Mouse (Mus musculus): ENCODE results near the gene Dmwd.
A peak's percentile ranks its signal among the peaks of the same experiment; 100 is the strongest.
"Not testable (repeated sequence)": the region's sequence is repeated elsewhere in the genome, so short reads cannot be mapped to it uniquely, and the experiment has no call there.

The Dmwd gene

GRCm38 (mm10) chr7:19075723-19076585 lies at the start of gene Dmwd:
Dmwd (plus strand) TSS chr7:19076227.
- DNase-seq: peak; percentile 93

- DNase-seq: no peak
Measured at GRCm38 (mm10) chr7:19028067-19028466, 48.0 kb upstream of the Dmwd start.

- no peak for DNase-seq
Measured at GRCm38 (mm10) chr7:19029084-19029653, 46.9 kb upstream of the Dmwd start.

DNA sequence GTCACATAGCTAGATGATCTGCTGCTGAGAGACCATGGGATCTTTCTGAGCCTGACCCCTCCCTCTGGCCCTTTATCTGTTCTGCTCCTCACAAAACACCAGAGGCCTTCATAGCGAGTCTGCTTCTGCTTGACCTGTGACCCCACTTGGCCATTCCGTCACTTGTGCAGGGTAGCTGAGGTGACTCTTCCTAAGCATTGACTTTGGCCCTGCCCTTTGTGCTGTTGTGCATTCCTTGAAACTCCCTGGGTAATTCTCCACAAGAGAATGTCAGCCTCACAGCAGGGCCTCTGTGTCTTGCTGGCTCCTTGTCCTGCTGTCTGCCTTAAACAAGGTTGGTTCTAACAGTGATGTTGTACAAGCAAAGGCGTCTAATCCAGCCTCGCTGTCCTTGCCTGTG lies 44.4 kb upstream of the Dmwd start:
- DNase-seq: no peak

DNA sequence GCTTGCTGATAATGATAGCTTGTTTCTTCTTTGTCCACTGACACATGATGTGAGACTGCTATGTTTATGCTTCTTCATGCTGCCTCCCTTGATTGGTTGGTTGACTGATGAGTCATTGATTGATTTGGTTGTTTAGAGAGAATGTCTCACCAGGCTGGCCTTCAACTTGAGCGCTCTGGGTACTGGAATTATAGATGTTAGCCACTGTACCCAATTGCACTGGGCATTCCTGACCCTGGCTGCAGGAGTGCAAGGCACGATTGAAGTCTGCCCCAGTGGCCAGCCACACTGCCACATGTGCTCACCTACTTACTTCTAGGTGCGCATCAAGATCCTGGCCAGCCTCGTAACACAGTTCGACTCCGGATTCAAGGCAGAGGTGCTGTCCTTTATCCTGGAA lies 31.4 kb upstream of the Dmwd start:
- no peak for DNase-seq

DNA sequence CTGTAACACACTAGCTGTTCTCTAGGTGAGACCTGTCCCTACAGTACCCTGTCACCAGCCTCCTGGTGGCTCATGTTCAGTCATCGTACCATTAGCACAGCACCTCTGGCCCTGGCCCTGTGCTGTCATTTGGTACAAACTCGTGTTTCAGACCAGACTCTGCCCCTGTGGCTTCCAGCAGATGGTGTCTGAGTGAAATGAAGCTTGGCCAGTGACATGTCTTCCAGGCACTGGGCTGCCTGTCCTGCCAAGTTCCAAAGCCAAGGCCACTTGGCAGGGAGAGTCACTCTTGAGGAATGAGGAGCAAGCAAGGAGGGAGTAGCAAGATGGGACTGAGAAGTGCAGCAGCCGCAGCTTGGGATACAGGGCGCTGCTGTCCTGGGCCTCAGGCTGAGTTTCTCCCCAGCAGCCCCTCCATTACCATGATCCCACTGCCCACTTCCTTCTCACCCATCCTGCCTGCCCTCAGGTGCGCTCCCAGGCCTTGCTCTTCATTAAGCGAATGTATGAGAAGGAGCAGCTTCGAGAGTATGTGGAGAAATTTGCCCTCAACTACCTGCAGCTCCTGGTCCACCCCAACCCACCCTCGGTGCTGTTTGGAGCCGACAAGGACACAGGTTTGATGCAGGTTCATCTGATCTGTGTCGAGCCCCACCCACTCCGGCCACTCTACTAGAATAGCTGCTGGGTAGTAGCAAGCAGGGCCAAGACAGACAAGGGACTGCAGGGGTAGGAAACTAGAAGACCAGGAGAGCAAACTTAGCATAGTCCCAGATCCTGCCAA lies 29.5 kb upstream of the Dmwd start:
- peak; percentile 84 for DNase-seq

DNA sequence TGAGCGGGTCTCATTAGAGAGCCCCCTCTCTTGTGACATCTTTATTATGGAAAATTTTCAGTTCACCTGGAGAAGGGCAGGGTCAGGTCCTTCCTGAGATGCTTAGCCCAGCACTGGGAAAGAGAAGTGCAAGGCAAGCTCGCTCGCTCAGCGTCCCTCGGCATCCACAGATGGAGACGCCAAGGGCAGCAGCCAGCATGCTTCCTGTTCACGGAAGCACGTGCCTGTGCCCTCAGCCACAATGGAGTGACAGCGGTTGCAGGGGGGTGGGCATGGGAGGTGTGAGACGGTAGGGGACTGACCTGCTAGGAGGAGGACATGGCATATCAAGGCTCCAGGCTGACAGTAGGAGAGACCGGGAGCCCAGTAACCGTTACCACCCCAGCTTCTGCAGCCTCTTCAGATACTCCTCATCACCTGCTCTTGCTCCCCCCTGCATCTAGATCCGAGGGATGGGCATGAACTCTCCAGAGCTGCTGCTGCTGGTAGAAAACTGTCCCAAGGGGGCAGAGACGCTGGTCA lies 28.0 kb upstream of the Dmwd start:
- DNase-seq: no peak

DNA sequence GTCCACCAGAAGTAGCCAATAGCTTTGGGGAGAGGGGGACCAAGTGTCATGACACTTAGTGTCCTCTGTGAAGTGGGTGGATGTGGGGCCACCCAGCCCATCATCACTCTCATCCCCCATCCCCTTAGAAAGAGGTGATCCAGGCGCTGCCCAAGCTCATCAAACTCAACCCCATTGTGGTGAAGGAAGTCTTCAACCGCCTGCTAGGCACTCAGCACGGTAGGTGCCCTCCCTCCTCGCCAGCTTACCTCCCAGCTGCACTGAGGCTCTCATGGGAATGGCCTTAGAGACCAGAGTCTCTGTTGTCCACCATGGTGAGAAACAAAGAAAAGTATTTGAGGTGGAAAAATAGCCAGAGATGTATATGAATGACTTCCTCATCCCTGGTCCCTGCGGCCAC lies 26.8 kb upstream of the Dmwd start:
- DNase-seq: no peak

GRCm38 (mm10) chr7:19050172-19050571 lies 25.9 kb upstream of the Dmwd start:
- no peak for DNase-seq

GRCm38 (mm10) chr7:19051161-19051560 lies 24.9 kb upstream of the Dmwd start:
- no peak for DNase-seq

DNA sequence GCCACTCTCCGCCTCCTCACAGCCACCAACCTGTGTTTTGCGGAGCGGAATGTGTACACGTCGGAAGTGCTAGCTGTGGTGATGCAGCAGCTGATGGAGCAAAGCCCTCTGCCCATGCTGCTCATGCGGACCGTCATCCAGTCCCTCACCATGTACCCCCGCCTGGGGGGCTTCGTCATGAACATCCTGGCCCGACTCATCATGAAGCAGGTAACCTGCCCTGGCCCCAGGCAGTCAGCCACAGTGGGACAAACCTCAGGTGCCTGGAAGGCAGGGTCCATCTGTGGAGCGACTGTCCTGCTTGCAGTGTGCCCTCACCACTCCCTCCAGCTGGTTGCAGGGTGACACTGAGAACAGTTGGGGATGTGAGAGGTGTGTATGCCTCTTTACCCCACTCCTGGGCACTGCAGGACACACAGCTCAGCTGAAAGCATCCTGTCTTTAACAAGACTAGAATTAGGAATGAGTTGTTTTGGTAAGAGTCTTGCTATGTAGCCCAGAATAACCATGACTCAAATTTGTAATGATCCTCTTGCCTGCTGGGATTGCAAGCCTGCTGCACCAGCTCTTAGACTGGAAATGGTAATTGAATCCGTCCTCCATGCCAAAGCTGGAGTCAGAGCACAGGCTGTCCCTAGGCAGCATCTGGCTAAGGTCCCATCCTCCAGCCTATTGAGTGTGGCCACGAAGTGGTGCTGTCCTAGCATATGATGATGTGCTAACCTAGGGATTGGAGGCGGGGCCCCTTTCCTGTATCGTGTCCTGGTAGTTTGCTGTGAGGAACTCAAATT lies 23.5 kb upstream of the Dmwd start:
- DNase-seq: no peak

GRCm38 (mm10) chr7:19053136-19053532 lies 22.9 kb upstream of the Dmwd start:
- no peak for DNase-seq

GRCm38 (mm10) chr7:19054047-19054776 lies 21.8 kb upstream of the Dmwd start, which contains the start of gene Rsph6a:
Rsph6a (plus strand) TSS chr7:19054690.
- peak; percentile 46 for DNase-seq

DNA sequence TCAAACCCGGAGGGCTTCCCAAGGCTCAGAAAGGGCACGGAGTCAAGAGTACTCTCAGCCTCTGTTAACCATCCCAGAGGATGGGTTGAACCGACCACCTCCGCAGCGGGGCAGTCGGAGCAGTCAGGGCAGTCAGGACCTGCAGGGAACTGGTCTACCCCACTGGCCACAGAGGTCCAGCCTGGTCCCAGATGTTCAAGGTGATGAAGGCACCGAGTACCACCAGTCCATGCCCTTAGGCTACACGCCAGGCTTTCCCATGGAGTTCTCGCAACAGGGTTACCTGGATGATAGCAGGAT lies 21.3 kb upstream of the Dmwd start:
- DNase-seq: no peak

GRCm38 (mm10) chr7:19055108-19055507 lies 20.9 kb upstream of the Dmwd start:
- DNase-seq: no peak

GRCm38 (mm10) chr7:19057405-19057804 lies 18.6 kb upstream of the Dmwd start:
- DNase-seq: no peak

GRCm38 (mm10) chr7:19065896-19066295 lies 10.1 kb upstream of the Dmwd start:
- no peak for DNase-seq

DNA sequence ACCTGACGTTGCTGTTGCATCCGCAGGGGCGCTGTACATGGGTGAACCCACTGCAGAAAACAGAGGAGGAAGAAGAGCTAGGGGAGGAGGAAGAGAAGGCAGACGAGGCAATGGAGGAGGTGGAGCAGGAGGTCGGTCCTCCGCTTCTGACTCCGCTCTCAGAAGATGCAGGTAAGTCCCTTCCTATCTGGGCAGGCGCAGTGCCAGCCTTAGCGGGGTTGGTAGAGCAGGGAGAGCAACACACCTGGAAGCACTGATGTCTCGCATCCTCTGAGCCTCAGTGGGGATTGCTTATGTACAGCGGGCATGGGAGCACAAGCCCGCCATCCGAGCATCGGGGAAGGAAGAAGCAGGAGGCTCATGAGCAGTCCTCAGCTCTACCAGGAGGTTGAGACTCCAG lies 9.0 kb upstream of the Dmwd start:
- DNase-seq: no peak

- DNase-seq: no peak
Measured at GRCm38 (mm10) chr7:19067935-19068334, 8.1 kb upstream of the Dmwd start.

DNA sequence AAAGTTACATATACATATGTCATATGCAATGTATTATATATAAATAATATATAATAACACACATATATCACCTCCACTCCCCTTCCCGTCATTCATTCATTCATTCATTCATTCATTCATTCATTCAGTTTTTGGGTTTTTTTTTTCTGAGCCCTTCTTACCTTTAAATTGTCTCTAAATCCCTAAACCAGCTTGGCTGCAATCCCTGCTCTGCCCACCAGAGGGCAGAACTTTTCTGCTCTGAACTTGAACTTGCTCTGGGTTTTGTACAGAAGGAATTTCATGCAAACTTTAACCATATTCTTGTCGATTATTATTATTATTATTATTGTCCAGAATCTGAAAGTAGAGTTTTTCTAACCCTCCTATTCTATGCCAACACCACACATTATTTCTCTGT lies 7.3 kb upstream of the Dmwd start:
- no peak for DNase-seq

DNA sequence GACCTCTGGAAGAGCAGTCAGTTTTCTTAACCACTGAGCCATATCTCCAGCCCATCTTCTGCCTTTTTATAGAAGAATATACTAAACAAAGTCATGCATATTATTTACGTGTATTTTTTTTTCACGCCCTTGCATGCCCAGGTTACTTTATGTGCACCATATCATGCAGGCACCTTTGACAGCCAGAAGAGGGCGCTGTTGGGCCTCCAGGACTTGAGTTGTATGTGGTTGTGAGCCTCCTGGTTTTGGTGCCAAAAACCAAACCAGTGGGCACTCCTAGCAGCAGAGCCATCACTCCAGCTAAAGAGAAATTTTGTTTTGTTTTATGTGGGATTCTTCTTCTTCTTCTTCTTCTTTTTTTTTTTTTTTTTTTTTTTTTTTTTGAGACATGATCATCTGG lies 6.5 kb upstream of the Dmwd start:
- no peak for DNase-seq

DNA sequence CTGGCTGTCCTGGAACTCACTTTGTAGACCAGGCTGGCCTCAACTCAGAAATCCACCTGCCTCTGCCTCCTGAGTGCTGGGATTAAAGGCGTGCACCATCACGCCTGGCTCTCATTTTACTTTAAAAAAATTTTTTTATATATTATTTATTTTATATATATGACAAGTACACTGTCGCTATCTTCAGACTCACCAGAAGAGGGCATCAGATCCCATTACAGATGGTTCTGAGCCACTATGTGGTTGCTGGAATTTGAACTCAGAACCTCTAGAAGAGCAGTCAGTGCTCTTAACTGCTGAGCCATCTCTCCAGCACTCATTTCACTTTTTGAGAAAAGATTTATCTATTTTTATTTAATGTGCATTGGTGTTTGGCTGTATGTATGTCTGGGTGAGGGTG lies 5.0 kb upstream of the Dmwd start:
- not testable (repeated sequence) for DNase-seq
